Mouse (Mus musculus) midbrain, embryonic 12.5 days (tissue): ENCODE measurements around the gene Cubn. TPM values are rescaled to one million over a fixed set of nuclear protein-coding genes. Genes with fewer than 3 reads are reported as not detected.

ENCODE experiments used
- ATAC-seq: fragments of 200-750 bp; cut with Nextera tagmentation; 2 replicates; pipeline ENCODE4 v1.8.0; 2017; ENCODE audit warnings: low read depth, moderate TSS enrichment, moderate library complexity; ENCODE audit not compliant: low FRiP score
- H3K27ac ChIP-seq: fragments of 300-500 bp; sonication (generic); replicated peaks from 2 replicates; pipeline ENCODE4 v1.5.1; 2016; ENCODE audit warnings: mild to moderate bottlenecking
- H3K27me3 ChIP-seq: fragments of 300-500 bp; sonication (generic); 2 replicates; pipeline ENCODE4 v1.6.1; 2016; ENCODE audit warnings: mild to moderate bottlenecking
- H3K36me3 ChIP-seq: fragments of 300-500 bp; sonication (generic); 2 replicates; pipeline ENCODE4 v1.6.1; 2016
- H3K4me1 ChIP-seq: fragments of 300-500 bp; sonication (generic); 2 replicates; pipeline ENCODE4 v1.6.1; 2016
- H3K4me2 ChIP-seq: fragments of 300-500 bp; sonication (generic); replicated peaks from 2 replicates; pipeline ENCODE4 v1.6.1; 2016; ENCODE audit warnings: mild to moderate bottlenecking, moderate library complexity
- H3K4me3 ChIP-seq: fragments of 300-500 bp; sonication (generic); 2 replicates; pipeline ENCODE4 v1.5.1; 2016; ENCODE audit warnings: mild to moderate bottlenecking
- H3K9ac ChIP-seq: fragments of 300-500 bp; sonication (generic); replicated peaks from 2 replicates; pipeline ENCODE4 v1.6.1; 2016; ENCODE audit warnings: mild to moderate bottlenecking, moderate library complexity
- H3K9me3 ChIP-seq: fragments of 300-500 bp; sonication (generic); 2 replicates; pipeline ENCODE4 v1.6.1; 2016; ENCODE audit warnings: mild to moderate bottlenecking
- WGBS: fragments of 180-500 bp; shearing (Covaris S2); methylation state at CpG from one replicate; pipeline ENCODE4 v1.1.7; 2016; 5-methylcytosine and 5-hydroxymethylcytosine counted together
- polyA plus RNA-seq: library from polyadenylated mRNA; unstranded; fragments of >200 nt; fragmentation: Nextera tagmentation; extraction: Ambion mirVana; gene quantifications from 2 replicates; pipeline ENCODE4 v1.2.1, GENCODE M21; 2016

Gene Cubn
- polyA plus RNA-seq, 1 experiment from 2014 or later = 0.41 TPM

DNA sequence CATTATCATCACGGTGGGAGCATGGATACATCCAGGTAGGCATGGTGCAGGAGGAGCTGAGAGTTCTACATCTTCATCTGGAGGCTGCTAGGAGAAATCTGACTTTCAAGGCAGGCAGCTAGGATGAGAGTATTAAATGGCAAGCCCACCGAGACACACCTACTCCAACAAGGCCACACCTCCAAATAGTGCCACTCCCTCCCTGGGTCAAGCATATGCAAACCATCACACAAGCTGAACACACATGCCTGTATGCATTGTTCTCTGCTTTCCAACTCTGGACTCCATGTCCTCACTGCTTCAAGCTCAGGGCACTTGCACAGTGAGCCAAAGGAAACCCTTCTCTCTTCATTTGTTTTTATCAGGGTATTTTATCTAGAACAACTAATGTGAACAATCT is 233.0 kb downstream of the Cubn start:
- H3K9me3 ChIP-seq = no peaks in the 10 kb centered on the region
- no peak for ATAC-seq
- no peak overlapping the region for H3K4me2 ChIP-seq
- H3K4me3 ChIP-seq = no peak overlapping the region
- H3K27me3 ChIP-seq = no peaks in the 10 kb centered on the region
- H3K4me1 ChIP-seq = no peaks in the 10 kb centered on the region
- no peak overlapping the region for H3K9ac ChIP-seq
- 76% methylated on average over 2 of the region's 2 CpGs for WGBS
- H3K27ac ChIP-seq = no peak overlapping the region
- H3K36me3 ChIP-seq = 0 out of 2 replicates have a peak, but pooled peaks cover 5% of the 10 kb centered on the region

- WGBS = 65% methylated on average over 9 of the region's 9 CpGs
- H3K4me1 ChIP-seq = 0 out of 2 replicates have a peak, but pooled peaks cover 9% of the 10 kb centered on the region
- H3K36me3 ChIP-seq = no peaks in the 10 kb centered on the region
- H3K27ac ChIP-seq = no peak overlapping the region
- ATAC-seq = no peak
- H3K9me3 ChIP-seq = no peaks in the 10 kb centered on the region
- H3K4me3 ChIP-seq = no peak overlapping the region
- no peaks in the 10 kb centered on the region for H3K27me3 ChIP-seq
- H3K4me2 ChIP-seq = no peak overlapping the region
- H3K9ac ChIP-seq = no peak overlapping the region
Measured at GRCm38 (mm10) chr2:13240711-13241110, 250.9 kb downstream of the Cubn start.

- H3K36me3 ChIP-seq = no peaks in the 10 kb centered on the region
- no peak overlapping the region for H3K9ac ChIP-seq
- H3K27me3 ChIP-seq = no peaks in the 10 kb centered on the region
- 0 out of 2 replicates have a peak, but pooled peaks cover 9% of the 10 kb centered on the region for H3K4me1 ChIP-seq
- H3K4me3 ChIP-seq = no peak overlapping the region
- WGBS = 74% methylated on average over 8 of the region's 8 CpGs
- ATAC-seq = peak; percentile 57; the same call in 1 of the 2 replicates
- H3K4me2 ChIP-seq = no peak overlapping the region
- H3K27ac ChIP-seq = no peak overlapping the region
- H3K9me3 ChIP-seq = no peaks in the 10 kb centered on the region
Measured at GRCm38 (mm10) chr2:13237140-13237901, 254.3 kb downstream of the Cubn start.

GRCm38 (mm10) chr2:13235696-13236095 is 255.9 kb downstream of the Cubn start:
- H3K4me2 ChIP-seq = no peak overlapping the region
- H3K27me3 ChIP-seq = no peaks in the 10 kb centered on the region
- ATAC-seq = no peak
- H3K4me1 ChIP-seq = 0 out of 2 replicates have a peak, but pooled peaks cover 6% of the 10 kb centered on the region
- no peak overlapping the region for H3K4me3 ChIP-seq
- no peak overlapping the region for H3K9ac ChIP-seq
- H3K36me3 ChIP-seq = no peaks in the 10 kb centered on the region
- WGBS = 84% methylated on average over 5 of the region's 5 CpGs
- no peak overlapping the region for H3K27ac ChIP-seq
- H3K9me3 ChIP-seq = no peaks in the 10 kb centered on the region

- no peak overlapping the region for H3K27ac ChIP-seq
- no peaks in the 10 kb centered on the region for H3K4me1 ChIP-seq
- WGBS = 93% methylated on average over 10 of the region's 10 CpGs
- H3K4me2 ChIP-seq = no peak overlapping the region
- no peaks in the 10 kb centered on the region for H3K9me3 ChIP-seq
- H3K36me3 ChIP-seq = no peaks in the 10 kb centered on the region
- no peaks in the 10 kb centered on the region for H3K27me3 ChIP-seq
- no peak overlapping the region for H3K9ac ChIP-seq
- H3K4me3 ChIP-seq = no peak overlapping the region
- no peak for ATAC-seq
Measured at GRCm38 (mm10) chr2:13234796-13235195, 256.8 kb downstream of the Cubn start.

- 65% methylated on average over 7 of the region's 7 CpGs for WGBS
- H3K36me3 ChIP-seq = no peaks in the 10 kb centered on the region
- H3K4me2 ChIP-seq = no peak overlapping the region
- H3K4me1 ChIP-seq = no peaks in the 10 kb centered on the region
- H3K9ac ChIP-seq = no peak overlapping the region
- no peak overlapping the region for H3K4me3 ChIP-seq
- no peaks in the 10 kb centered on the region for H3K27me3 ChIP-seq
- H3K27ac ChIP-seq = no peak overlapping the region
- no peaks in the 10 kb centered on the region for H3K9me3 ChIP-seq
- no peak for ATAC-seq
Measured at GRCm38 (mm10) chr2:13233902-13234301, 257.7 kb downstream of the Cubn start.

GRCm38 (mm10) chr2:13233254-13233835 is 258.3 kb downstream of the Cubn start:
- Histone ChIP-seq H3K9ac (no peak overlapping the region), H3K4me2 (no peak overlapping the region), H3K27me3 (no peaks in the 10 kb centered on the region), H3K36me3 (no peaks in the 10 kb centered on the region), H3K27ac (no peak overlapping the region), H3K9me3 (no peaks in the 10 kb centered on the region), H3K4me1 (no peaks in the 10 kb centered on the region), H3K4me3 (no peak overlapping the region)
- ATAC-seq = no peak
- 86% methylated on average over 12 of the region's 12 CpGs for WGBS

GRCm38 (mm10) chr2:13232305-13232704 is 259.3 kb downstream of the Cubn start:
- ATAC-seq = no peak
- H3K9me3 ChIP-seq = no peaks in the 10 kb centered on the region
- H3K4me2 ChIP-seq = no peak overlapping the region
- H3K27me3 ChIP-seq = no peaks in the 10 kb centered on the region
- H3K4me3 ChIP-seq = no peak overlapping the region
- H3K9ac ChIP-seq = no peak overlapping the region
- no peak overlapping the region for H3K27ac ChIP-seq
- 93% methylated on average over 6 of the region's 6 CpGs for WGBS
- H3K36me3 ChIP-seq = no peaks in the 10 kb centered on the region
- H3K4me1 ChIP-seq = no peaks in the 10 kb centered on the region

DNA sequence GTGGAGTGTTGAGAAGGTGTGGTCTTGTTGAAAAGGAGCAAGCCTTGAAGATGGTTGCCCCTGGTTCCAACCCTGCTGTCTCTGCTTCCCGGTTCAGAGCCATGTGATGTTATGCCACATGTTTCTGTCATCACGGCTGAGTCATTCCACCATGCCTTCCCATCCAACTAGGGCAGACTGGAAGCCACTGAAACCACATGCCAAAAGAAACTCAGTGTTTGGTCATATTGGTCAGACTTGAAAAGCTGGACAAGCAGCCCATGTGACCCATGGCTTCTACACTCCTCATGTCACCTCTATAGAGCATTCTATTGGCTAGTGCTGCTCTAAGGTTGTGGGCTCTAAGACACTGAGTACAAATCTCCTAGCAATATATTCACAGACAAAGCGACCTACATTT is 261.9 kb downstream of the Cubn start:
- H3K4me2 ChIP-seq = no peak overlapping the region
- H3K36me3 ChIP-seq = no peaks in the 10 kb centered on the region
- ATAC-seq = no peak
- no peak overlapping the region for H3K4me3 ChIP-seq
- WGBS = 91% methylated on average over 3 of the region's 3 CpGs
- H3K27me3 ChIP-seq = no peaks in the 10 kb centered on the region
- no peaks in the 10 kb centered on the region for H3K9me3 ChIP-seq
- H3K4me1 ChIP-seq = no peaks in the 10 kb centered on the region; the same call in 1 of the 2 replicates
- H3K9ac ChIP-seq = no peak overlapping the region
- no peak overlapping the region for H3K27ac ChIP-seq

Other genes starting within 250 kb of the Cubn start
- 64.1 and 74.4 TPM in 2 replicates for gene Rsu1, start 220.4 kb downstream of the Cubn start, polyA plus RNA-seq
- 8.2 and 10.5 TPM in 2 replicates for gene Trdmt1, start 52.9 kb upstream of the Cubn start, polyA plus RNA-seq
- 1,184 and 1,191 TPM in 2 replicates for gene Vim, start 82.1 kb upstream of the Cubn start, polyA plus RNA-seq